8 mouse cellular contexts compared by ENCODE assay signal in the genomic region with DNA sequence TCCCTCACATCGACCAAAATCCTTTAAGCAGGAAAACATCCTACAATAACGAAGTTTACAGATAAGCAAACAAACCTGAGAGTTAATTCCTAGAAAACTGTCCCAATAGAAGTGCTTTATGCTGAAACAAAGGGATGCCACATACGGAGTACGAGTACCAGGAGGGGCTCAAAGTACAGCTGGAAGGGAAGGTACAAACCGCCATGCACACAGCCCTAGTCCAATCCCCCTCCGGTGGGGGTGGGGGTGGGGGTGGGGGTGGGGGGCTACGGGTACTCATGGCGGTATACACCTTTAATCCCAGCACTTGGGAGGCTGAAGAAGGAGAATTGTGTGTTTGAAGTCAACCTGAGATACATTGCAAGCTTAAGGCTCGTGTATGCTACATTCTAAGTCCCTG. TPM values are rescaled to one million over a fixed set of nuclear protein-coding genes. Genes with fewer than 3 reads are reported as not detected.
A peak's percentile ranks its signal among the peaks of the same experiment; 100 is the strongest.
DNase-seq lines count a peak whose midpoint lies in the region; ATAC-seq and TF ChIP-seq lines count a peak whose summit lies in the region.

No protein-coding gene starts in this region.

- peaks cover 11% of the 10 kb centered on the region for H3K4me1 ChIP-seq in erythroblast, embryonic 14.5 days (ENCODE audit: control insufficient read depth)
- H3K4me1 ChIP-seq in ES-Bruce4 (ENCODE audit: control insufficient read depth, insufficient read depth, low read length), result peaks cover 2% of the 10 kb centered on the region
- peaks cover 20% of the 10 kb centered on the region for H3K4me1 ChIP-seq in hindbrain, embryonic 10.5 days (replicated peaks)

- H3K27me3 ChIP-seq in erythroblast, embryonic 14.5 days (ENCODE audit: control insufficient read depth), result no peaks in the 10 kb centered on the region
- H3K27me3 ChIP-seq in ES-Bruce4 (ENCODE audit: control insufficient read depth, insufficient read depth, low read length, poor library complexity, severe bottlenecking), result no peaks in the 10 kb centered on the region
- no peaks in the 10 kb centered on the region for H3K27me3 ChIP-seq in hindbrain, embryonic 10.5 days (ENCODE audit: insufficient read depth, poor library complexity, severe bottlenecking)

- no peak for ATAC-seq in erythroblast, adult 5-6 weeks (replicated peaks; ENCODE audit: low FRiP score, poor library complexity, severe bottlenecking)

- TF ChIP-seq POLR2A in ES-Bruce4 (IDR thresholded peaks at IDR 0.05; ENCODE audit: insufficient read depth, low read length), result no peak

- no peaks in the 10 kb centered on the region for H3K9me3 ChIP-seq in erythroblast, embryonic 14.5 days (ENCODE audit: control insufficient read depth, low read length)
- no peaks in the 10 kb centered on the region for H3K9me3 ChIP-seq in ES-Bruce4 (replicated peaks; ENCODE audit: control insufficient read depth, insufficient read depth, low read length, poor library complexity, severe bottlenecking)
- H3K9me3 ChIP-seq in hindbrain, embryonic 10.5 days, result no peaks in the 10 kb centered on the region

- TF ChIP-seq CTCF in ES-Bruce4 (IDR thresholded peaks at IDR 0.05; ENCODE audit: low read depth, low read length), result no peak

- DNase-seq in hindbrain, embryonic 10.5 days (ENCODE audit: low spot score), result peak; percentile 23
- no peak for DNase-seq in urinary bladder, postnatal 10 days (ENCODE audit: low spot score)
- no peak for DNase-seq in cerebellum, adult 9-11 months
- DNase-seq in cerebellum, postnatal 25 days, result no peak

- whole genome bisulfite sequencing in hindbrain, embryonic 10.5 days, result 13% methylated on average over 9 of the region's 9 CpGs
- WGBS in macrophage (ENCODE audit: missing documents), result 19% methylated on average over 9 of the region's 9 CpGs

- no peak for TF ChIP-seq EP300 in ES-Bruce4 (IDR thresholded peaks at IDR 0.05; ENCODE audit: insufficient read depth, low read depth, low read length)

- H3K27ac ChIP-seq in ES-Bruce4 (ENCODE audit: insufficient read depth, low read length) (peak overlapping the region; percentile 26; the same call in 1 of the 2 replicates), macrophage (no peak overlapping the region)
- H3K27ac ChIP-seq in hindbrain, embryonic 10.5 days, result peak overlapping the region; percentile 88

- peak overlapping the region; percentile 71; the same call in 1 of the 2 replicates for H3K9ac ChIP-seq in ES-Bruce4 (ENCODE audit: low read depth, poor library complexity, severe bottlenecking)

- H3K4me3 ChIP-seq in erythroblast, embryonic 14.5 days (replicated peaks), result peak overlapping the region; percentile 58
- H3K4me3 ChIP-seq in ES-Bruce4 (ENCODE audit: low read depth, low read length) (peak overlapping the region; percentile 24; the same call in 1 of the 2 replicates), macrophage (ENCODE audit: inconsistent target) (0 out of 2 replicates have a peak overlapping the region, but pooled peaks have one; percentile 0)
- peak overlapping the region; percentile 47 for H3K4me3 ChIP-seq in hindbrain, embryonic 10.5 days

- no peaks in the 10 kb centered on the region for H3K36me3 ChIP-seq in erythroblast, embryonic 14.5 days (ENCODE audit: control insufficient read depth)
- H3K36me3 ChIP-seq in ES-Bruce4 (ENCODE audit: control insufficient read depth, insufficient read depth, low read length, poor library complexity, severe bottlenecking) (no peaks in the 10 kb centered on the region), macrophage (ENCODE audit: inconsistent target) (no peaks in the 10 kb centered on the region)
- no peaks in the 10 kb centered on the region for H3K36me3 ChIP-seq in hindbrain, embryonic 10.5 days

- H3K79me2 ChIP-seq in macrophage (ENCODE audit: inconsistent target), result no peaks in the 10 kb centered on the region

RNA-seq across cellular contexts. Expression of a gene that starts 58.6 kb away (rescaled TPM):
- polyA plus RNA-seq in erythroblast, embryonic 14.5 days (2012), result 0.88 and 1.2 TPM in 2 replicates
- 22.1 and 28.8 TPM in 2 replicates for total RNA-seq in erythroblast, adult 5-6 weeks (2015; ENCODE audit: low replicate concordance)
- 7.8 and 10.9 TPM in 2 replicates for total RNA-seq in erythroblast, adult 5-6 weeks (2017; ENCODE audit: low replicate concordance)
- 52.6 and 59.3 TPM in 2 replicates for polyA plus RNA-seq in ES-Bruce4 (2011; ENCODE audit: insufficient read depth, insufficient read length, low read depth, missing spikeins)
- polyA plus RNA-seq in hindbrain, embryonic 10.5 days (2016; fragmentation: Nextera tagmentation; extraction: Ambion mirVana), result 138 and 144 TPM in 2 replicates
- total RNA-seq in macrophage (2018; cell fraction: chromatin; rRNA removed), result 100 to 1,000 TPM in 23 of 26 experiments, 10 to 100 TPM in 3; 87.8 to 255 (median 151) TPM
- total RNA-seq in macrophage (2018; cell fraction: cytosol; rRNA removed), result 10 to 100 TPM; 30.5 to 67.3 (median 41.6) TPM
- 100 to 1,000 TPM in 10 of 26 experiments, 10 to 100 TPM in 16; 31.4 to 179 (median 82.1) TPM for total RNA-seq in macrophage (2018; cell fraction: nucleus; rRNA removed)
- polyA plus RNA-seq in macrophage (2018), result 28.9 to 49.9 TPM (median 29.9 TPM) in 3 replicates

Comparison
In these comparisons a context has a peak if more than half of its experiments do, and no peak if none do; other contexts are left out.
1. H3K4me3 ChIP-seq: peak in every context shown above with its lines; median percentile 58 in erythroblast, embryonic 14.5 days; 47 in hindbrain, embryonic 10.5 days; 24 in ES-Bruce4; 0 in macrophage.
2. RNA of a gene that starts 58.6 kb away (polyA plus RNA-seq): 138 to 144 TPM in hindbrain, embryonic 10.5 days, 52.6 to 59.3 TPM in ES-Bruce4 and 28.9 to 49.9 TPM in macrophage; 0.88 to 1.2 TPM in erythroblast, embryonic 14.5 days; every median in the first group is over 10 times any median in the second.